Mouse (Mus musculus): ENCODE results near the gene Skint8. TPM values are rescaled to one million over a fixed set of nuclear protein-coding genes. Genes with fewer than 3 reads are reported as not detected.
"Not testable (repeated sequence)": the region's sequence is repeated elsewhere in the genome, so short reads cannot be mapped to it uniquely, and the experiment has no call there.

Gene Skint8
- polyA plus RNA-seq, 1 experiment: not detected

- H3K4me3 ChIP-seq (ENCODE audit: extremely low read depth, insufficient read depth, insufficient read length): no peak overlapping the region
- TF ChIP-seq CTCF (IDR thresholded peaks at IDR 0.05; ENCODE audit: extremely low read depth, insufficient read depth, insufficient read length, insufficient replicate concordance) (no peak), POLR2A (IDR thresholded peaks at IDR 0.05; ENCODE audit: low read depth, low read length) (no peak)
- WGBS: 66% methylated on average over 4 of the region's 4 CpGs
- DNase-seq (ENCODE audit: low read depth in 1 of 2, low spot score in 2 of 2): no peak
- no peaks in the 10 kb centered on the region for H3K27me3 ChIP-seq (ENCODE audit: control insufficient read depth, insufficient read depth, low read length)
- no peak overlapping the region for H3K27ac ChIP-seq (ENCODE audit: insufficient read depth, low read length)
- H3K36me3 ChIP-seq (ENCODE audit: control insufficient read depth, insufficient read depth, low read length): no peaks in the 10 kb centered on the region
- H3K4me1 ChIP-seq (ENCODE audit: control insufficient read depth, insufficient read depth, insufficient read length): no peaks in the 10 kb centered on the region
Measured at GRCm38 (mm10) chr4:111898566-111898965, 20.6 kb upstream of the Skint8 start.

GRCm38 (mm10) chr4:111900491-111900890 is 18.7 kb upstream of the Skint8 start:
- H3K4me1 ChIP-seq (ENCODE audit: control insufficient read depth, insufficient read depth, insufficient read length); H3K4me3 ChIP-seq (ENCODE audit: extremely low read depth, insufficient read depth, insufficient read length); H3K27me3 ChIP-seq (ENCODE audit: control insufficient read depth, insufficient read depth, low read length); H3K36me3 ChIP-seq (ENCODE audit: control insufficient read depth, insufficient read depth, low read length); H3K27ac ChIP-seq (ENCODE audit: insufficient read depth, low read length); DNase-seq (ENCODE audit: low read depth in 1 of 2, low spot score in 2 of 2): not testable (repeated sequence)
- WGBS: 83% methylated on average over 1 of the region's 1 CpGs

- no peaks in the 10 kb centered on the region for H3K36me3 ChIP-seq (ENCODE audit: control insufficient read depth, insufficient read depth, low read length)
- H3K4me1 ChIP-seq (ENCODE audit: control insufficient read depth, insufficient read depth, insufficient read length): no peaks in the 10 kb centered on the region
- TF ChIP-seq CTCF (IDR thresholded peaks at IDR 0.05; ENCODE audit: extremely low read depth, insufficient read depth, insufficient read length, insufficient replicate concordance) (no peak), POLR2A (IDR thresholded peaks at IDR 0.05; ENCODE audit: low read depth, low read length) (no peak)
- WGBS: 90% methylated on average over 1 of the region's 1 CpGs
- H3K27ac ChIP-seq (ENCODE audit: insufficient read depth, low read length): no peak overlapping the region
- no peak for DNase-seq (ENCODE audit: low read depth in 1 of 2, low spot score in 2 of 2)
- no peaks in the 10 kb centered on the region for H3K27me3 ChIP-seq (ENCODE audit: control insufficient read depth, insufficient read depth, low read length)
- no peak overlapping the region for H3K4me3 ChIP-seq (ENCODE audit: extremely low read depth, insufficient read depth, insufficient read length)
Measured at GRCm38 (mm10) chr4:111901473-111901872, 17.7 kb upstream of the Skint8 start.

GRCm38 (mm10) chr4:111902775-111903174 is 16.4 kb upstream of the Skint8 start, which contains the start of gene Slc5a9:
Gene Slc5a9 (minus strand): TSS chr4:111902918.
- H3K4me1 ChIP-seq (ENCODE audit: control insufficient read depth, insufficient read depth, insufficient read length): no peaks in the 10 kb centered on the region
- TF ChIP-seq CTCF (IDR thresholded peaks at IDR 0.05; ENCODE audit: extremely low read depth, insufficient read depth, insufficient read length, insufficient replicate concordance) (no peak), POLR2A (IDR thresholded peaks at IDR 0.05; ENCODE audit: low read depth, low read length) (no peak)

GRCm38 (mm10) chr4:111907926-111908325 is 11.3 kb upstream of the Skint8 start:
- Histone ChIP-seq H3K4me1 (ENCODE audit: control insufficient read depth, insufficient read depth, insufficient read length) (no peaks in the 10 kb centered on the region), H3K27me3 (ENCODE audit: control insufficient read depth, insufficient read depth, low read length) (no peaks in the 10 kb centered on the region), H3K36me3 (ENCODE audit: control insufficient read depth, insufficient read depth, low read length) (no peaks in the 10 kb centered on the region), H3K4me3 (ENCODE audit: extremely low read depth, insufficient read depth, insufficient read length) (no peak overlapping the region), H3K27ac (ENCODE audit: insufficient read depth, low read length) (no peak overlapping the region)
- WGBS: 28% methylated on average over 2 of the region's 2 CpGs
- TF ChIP-seq CTCF (IDR thresholded peaks at IDR 0.05; ENCODE audit: extremely low read depth, insufficient read depth, insufficient read length, insufficient replicate concordance) (no peak), POLR2A (IDR thresholded peaks at IDR 0.05; ENCODE audit: low read depth, low read length) (no peak)
- no peak for DNase-seq (ENCODE audit: low read depth in 1 of 2, low spot score in 2 of 2)

More at GRCm38 (mm10) chr4:111902775-111903174, 16.4 kb upstream of the Skint8 start, which contains the start of gene Slc5a9:
- no peak for DNase-seq (ENCODE audit: low read depth in 1 of 2, low spot score in 2 of 2)
- Histone ChIP-seq H3K36me3 (ENCODE audit: control insufficient read depth, insufficient read depth, low read length) (no peaks in the 10 kb centered on the region), H3K27me3 (ENCODE audit: control insufficient read depth, insufficient read depth, low read length) (no peaks in the 10 kb centered on the region), H3K4me3 (ENCODE audit: extremely low read depth, insufficient read depth, insufficient read length) (no peak within 1 kb of the TSS), H3K27ac (ENCODE audit: insufficient read depth, low read length) (no peak within 1 kb of the TSS)

GRCm38 (mm10) chr4:111961309-111961708 is 42.1 kb downstream of the Skint8 start:
- Histone ChIP-seq H3K4me1 (ENCODE audit: control insufficient read depth, insufficient read depth, insufficient read length) (no peaks in the 10 kb centered on the region), H3K27ac (ENCODE audit: insufficient read depth, low read length) (no peak overlapping the region), H3K36me3 (ENCODE audit: control insufficient read depth, insufficient read depth, low read length) (no peaks in the 10 kb centered on the region), H3K27me3 (ENCODE audit: control insufficient read depth, insufficient read depth, low read length) (no peaks in the 10 kb centered on the region), H3K4me3 (ENCODE audit: extremely low read depth, insufficient read depth, insufficient read length) (no peak overlapping the region)
- 15% methylated on average over 1 of the region's 1 CpGs for WGBS
- no peak for TF ChIP-seq CTCF (IDR thresholded peaks at IDR 0.05; ENCODE audit: extremely low read depth, insufficient read depth, insufficient read length, insufficient replicate concordance)
- TF ChIP-seq POLR2A (IDR thresholded peaks at IDR 0.05; ENCODE audit: low read depth, low read length): no peak
- DNase-seq (ENCODE audit: low read depth in 1 of 2, low spot score in 2 of 2): no peak

GRCm38 (mm10) chr4:111963241-111963640 is 44.0 kb downstream of the Skint8 start:
- not testable (repeated sequence) for DNase-seq (ENCODE audit: low read depth in 1 of 2, low spot score in 2 of 2); H3K27ac ChIP-seq (ENCODE audit: insufficient read depth, low read length); H3K36me3 ChIP-seq (ENCODE audit: control insufficient read depth, insufficient read depth, low read length); H3K4me3 ChIP-seq (ENCODE audit: extremely low read depth, insufficient read depth, insufficient read length); H3K4me1 ChIP-seq (ENCODE audit: control insufficient read depth, insufficient read depth, insufficient read length); H3K27me3 ChIP-seq (ENCODE audit: control insufficient read depth, insufficient read depth, low read length)
- WGBS: 68% methylated on average over 1 of the region's 1 CpGs
